Mouse (Mus musculus): Measurements from ENCODE around the gene Rnaseh2b. TPM values are rescaled to one million over a fixed set of nuclear protein-coding genes. Genes with fewer than 3 reads are reported as not detected.

Rnaseh2b gene
- polyA plus RNA-seq, 1 experiment: 15.3 TPM

GRCm38 (mm10) chr14:62422265-62422664, 129.9 kb downstream of the Rnaseh2b start:
- no peaks in the 10 kb centered on the region for H3K27me3 ChIP-seq (ENCODE audit: control insufficient read depth, insufficient read depth, insufficient read length)
- TF ChIP-seq USF1 (IDR thresholded peaks at IDR 0.05; ENCODE audit: low read depth): no peak
- no peaks in the 10 kb centered on the region for H3K79me3 ChIP-seq (ENCODE audit: low read depth)
- no peak overlapping the region for H3ac ChIP-seq (ENCODE audit: control insufficient read depth, insufficient read length, low read depth)
- no peak overlapping the region for H3K4me3 ChIP-seq (ENCODE audit: insufficient read depth, poor library complexity, severe bottlenecking)
- H3K36me3 ChIP-seq (ENCODE audit: control insufficient read depth, insufficient read depth): no peaks in the 10 kb centered on the region
- no peaks in the 10 kb centered on the region for H3K79me2 ChIP-seq (ENCODE audit: control insufficient read depth, insufficient read depth)

Other genes with a start within 250 kb of the Rnaseh2b start
- gene Dleu7, start 458 bp downstream of the Rnaseh2b start, polyA plus RNA-seq (2012; fragmentation: generic; extraction: Trizol): not detected
- not detected for gene Gucy1b2, start 163.7 kb downstream of the Rnaseh2b start, polyA plus RNA-seq (2012; fragmentation: generic; extraction: Trizol)

Data from C2C12 (cell line).